Mouse (Mus musculus): ENCODE results near the gene Aen. TPM values are rescaled to one million over a fixed set of nuclear protein-coding genes. Genes with fewer than 3 reads are reported as not detected.

Aen gene
- polyA plus RNA-seq, 1 experiment from 2014 or later: 50.8 TPM

GRCm38 (mm10) chr7:78913649-78914544 lies 18.2 kb downstream of the Aen start:
- 50% methylated on average over 19 of the region's 19 CpGs for WGBS
- Histone ChIP-seq H3K9ac (ENCODE audit: low read depth, low read length) (peak overlapping the region; percentile 14; the same call in 1 of the 2 replicates), H3K4me1 (replicated peaks; ENCODE audit: control insufficient read depth, insufficient read depth, low read length) (peaks cover 17% of the 10 kb centered on the region), H3K9me3 (ENCODE audit: control insufficient read depth, low read length) (no peaks in the 10 kb centered on the region), H3K4me3 (ENCODE audit: low read depth, low read length) (peak overlapping the region; percentile 31), H3K36me3 (ENCODE audit: control insufficient read depth, insufficient read depth, low read length) (no peaks in the 10 kb centered on the region), H3K27ac (ENCODE audit: low read depth, low read length) (no peak overlapping the region), H3K27me3 (replicated peaks; ENCODE audit: control insufficient read depth, insufficient read depth, low read length) (no peaks in the 10 kb centered on the region), H3K4me2 (peak overlapping the region; percentile 61)
- DNase-seq (ENCODE audit: low spot score): peak; percentile 50
- ATAC-seq (replicated peaks; ENCODE audit: low FRiP score): peak; percentile 67

GRCm38 (mm10) chr7:78914545-78914845 lies 18.8 kb downstream of the Aen start:
- Histone ChIP-seq H3K9me3 (ENCODE audit: control insufficient read depth, low read length) (no peaks in the 10 kb centered on the region), H3K27ac (ENCODE audit: low read depth, low read length) (no peak overlapping the region), H3K4me2 (no peak overlapping the region), H3K4me1 (replicated peaks; ENCODE audit: control insufficient read depth, insufficient read depth, low read length) (peaks cover 17% of the 10 kb centered on the region), H3K36me3 (ENCODE audit: control insufficient read depth, insufficient read depth, low read length) (no peaks in the 10 kb centered on the region), H3K9ac (ENCODE audit: low read depth, low read length) (no peak overlapping the region), H3K4me3 (ENCODE audit: low read depth, low read length) (no peak overlapping the region), H3K27me3 (replicated peaks; ENCODE audit: control insufficient read depth, insufficient read depth, low read length) (no peaks in the 10 kb centered on the region)
- 69% methylated on average over 3 of the region's 3 CpGs for WGBS
- DNase-seq (ENCODE audit: low spot score) (no peak), ATAC-seq (replicated peaks; ENCODE audit: low FRiP score) (no peak)

DNA sequence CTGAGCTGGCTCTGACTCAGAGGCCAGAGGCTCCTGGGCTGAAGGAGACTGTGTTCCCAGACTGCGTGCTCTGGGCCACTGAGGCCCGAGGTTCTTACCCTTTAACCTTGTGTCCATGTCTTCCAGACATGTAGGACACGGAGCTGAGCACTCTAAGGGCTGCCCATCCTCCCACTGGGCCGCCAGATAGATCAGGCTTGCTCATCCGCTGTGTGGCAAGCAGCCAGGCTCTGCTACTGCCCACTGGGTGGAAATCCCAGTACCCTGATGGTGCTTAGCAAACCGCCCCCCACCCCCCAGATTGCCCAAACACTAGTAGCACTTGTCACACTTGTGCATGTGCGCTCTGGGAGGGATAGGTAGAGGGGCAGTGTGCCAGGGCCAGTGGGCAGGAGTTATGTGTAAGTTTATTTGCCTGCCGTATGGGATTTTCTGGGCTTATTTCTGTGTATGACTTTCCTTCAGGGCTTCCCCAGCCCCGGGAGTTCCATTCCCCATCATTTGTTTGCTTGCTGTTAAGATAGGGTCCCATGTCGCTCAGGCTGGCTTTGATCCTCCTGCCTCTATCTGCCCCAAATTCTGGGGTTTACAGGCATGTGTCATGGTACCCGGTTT lies 19.3 kb downstream of the Aen start:
- H3K27ac ChIP-seq (ENCODE audit: low read depth, low read length): no peak overlapping the region
- DNase-seq (ENCODE audit: low spot score): no peak
- H3K4me1 ChIP-seq (replicated peaks; ENCODE audit: control insufficient read depth, insufficient read depth, low read length): peaks cover 17% of the 10 kb centered on the region

GRCm38 (mm10) chr7:78918686-78919085 lies 23.0 kb downstream of the Aen start:
- 41% methylated on average over 4 of the region's 4 CpGs for WGBS
- no peak for ATAC-seq (replicated peaks; ENCODE audit: low FRiP score)
- H3K4me3 ChIP-seq (ENCODE audit: low read depth, low read length): no peak overlapping the region

More for the DNA sequence above, 19.3 kb downstream of the Aen start:
- H3K4me3 ChIP-seq (ENCODE audit: low read depth, low read length): no peak overlapping the region
- H3K9me3 ChIP-seq (ENCODE audit: control insufficient read depth, low read length): no peaks in the 10 kb centered on the region
- no peaks in the 10 kb centered on the region for H3K27me3 ChIP-seq (replicated peaks; ENCODE audit: control insufficient read depth, insufficient read depth, low read length)
- no peak for ATAC-seq (replicated peaks; ENCODE audit: low FRiP score)
- no peaks in the 10 kb centered on the region for H3K36me3 ChIP-seq (ENCODE audit: control insufficient read depth, insufficient read depth, low read length)
- no peak overlapping the region for H3K9ac ChIP-seq (ENCODE audit: low read depth, low read length)
- no peak overlapping the region for H3K4me2 ChIP-seq
- 78% methylated on average over 11 of the region's 11 CpGs for WGBS

GRCm38 (mm10) chr7:78922506-78922905 lies 26.9 kb downstream of the Aen start:
- Histone ChIP-seq H3K27ac (ENCODE audit: low read depth, low read length) (no peak overlapping the region), H3K4me3 (ENCODE audit: low read depth, low read length) (no peak overlapping the region), H3K4me2 (no peak overlapping the region), H3K27me3 (replicated peaks; ENCODE audit: control insufficient read depth, insufficient read depth, low read length) (no peaks in the 10 kb centered on the region), H3K9me3 (ENCODE audit: control insufficient read depth, low read length) (no peaks in the 10 kb centered on the region), H3K4me1 (replicated peaks; ENCODE audit: control insufficient read depth, insufficient read depth, low read length) (no peaks in the 10 kb centered on the region), H3K9ac (ENCODE audit: low read depth, low read length) (no peak overlapping the region), H3K36me3 (ENCODE audit: control insufficient read depth, insufficient read depth, low read length) (no peaks in the 10 kb centered on the region)
- WGBS: 68% methylated on average over 7 of the region's 7 CpGs
- peak; percentile 41; the same call in 1 of the 2 replicates for ATAC-seq (replicated peaks; ENCODE audit: low FRiP score)
- DNase-seq (ENCODE audit: low spot score): no peak

More at GRCm38 (mm10) chr7:78918686-78919085, 23.0 kb downstream of the Aen start:
- H3K4me1 ChIP-seq (replicated peaks; ENCODE audit: control insufficient read depth, insufficient read depth, low read length): 0 out of 2 replicates have a peak, but pooled peaks cover 5% of the 10 kb centered on the region
- H3K27me3 ChIP-seq (replicated peaks; ENCODE audit: control insufficient read depth, insufficient read depth, low read length): no peaks in the 10 kb centered on the region
- no peak overlapping the region for H3K4me2 ChIP-seq
- DNase-seq (ENCODE audit: low spot score): no peak
- H3K9me3 ChIP-seq (ENCODE audit: control insufficient read depth, low read length): no peaks in the 10 kb centered on the region
- H3K36me3 ChIP-seq (ENCODE audit: control insufficient read depth, insufficient read depth, low read length): no peaks in the 10 kb centered on the region
- no peak overlapping the region for H3K27ac ChIP-seq (ENCODE audit: low read depth, low read length)
- no peak overlapping the region for H3K9ac ChIP-seq (ENCODE audit: low read depth, low read length)

DNA sequence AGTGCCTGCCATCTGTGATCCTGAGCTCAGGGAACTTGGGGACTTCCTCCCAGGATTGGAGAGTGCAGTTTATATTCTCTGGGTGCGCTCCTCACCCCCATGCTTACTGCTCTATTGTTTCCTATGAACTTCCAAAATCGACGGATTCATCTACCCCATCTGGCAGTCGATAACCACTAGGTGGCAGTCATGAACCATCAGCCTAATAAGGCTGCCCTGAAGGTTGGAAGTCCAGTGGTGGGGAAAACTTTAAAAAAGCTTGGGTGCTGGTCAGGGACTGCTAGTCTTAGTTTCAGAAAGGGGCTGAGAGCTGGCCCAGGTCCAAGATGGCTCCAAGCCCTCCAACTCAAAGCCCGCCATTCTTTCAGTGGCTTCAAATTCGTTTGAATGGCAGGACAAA lies 28.6 kb downstream of the Aen start:
- ATAC-seq (replicated peaks; ENCODE audit: low FRiP score): no peak; the same call in 1 of the 2 replicates
- H3K9me3 ChIP-seq (ENCODE audit: control insufficient read depth, low read length): no peaks in the 10 kb centered on the region
- WGBS: 10% methylated on average over 6 of the region's 6 CpGs
- peak; percentile 44 for DNase-seq (ENCODE audit: low spot score)
- no peak overlapping the region for H3K27ac ChIP-seq (ENCODE audit: low read depth, low read length)
- no peaks in the 10 kb centered on the region for H3K36me3 ChIP-seq (ENCODE audit: control insufficient read depth, insufficient read depth, low read length)
- no peaks in the 10 kb centered on the region for H3K27me3 ChIP-seq (replicated peaks; ENCODE audit: control insufficient read depth, insufficient read depth, low read length)
- H3K4me1 ChIP-seq (replicated peaks; ENCODE audit: control insufficient read depth, insufficient read depth, low read length): no peaks in the 10 kb centered on the region
- no peak overlapping the region for H3K4me2 ChIP-seq
- no peak overlapping the region for H3K4me3 ChIP-seq (ENCODE audit: low read depth, low read length)
- no peak overlapping the region for H3K9ac ChIP-seq (ENCODE audit: low read depth, low read length)

GRCm38 (mm10) chr7:78924796-78925195 lies 29.1 kb downstream of the Aen start:
- no peak for ATAC-seq (replicated peaks; ENCODE audit: low FRiP score)

GRCm38 (mm10) chr7:78925680-78926079 lies 30.0 kb downstream of the Aen start:
- Histone ChIP-seq H3K4me3 (ENCODE audit: low read depth, low read length) (no peak overlapping the region), H3K27me3 (replicated peaks; ENCODE audit: control insufficient read depth, insufficient read depth, low read length) (no peaks in the 10 kb centered on the region), H3K4me1 (replicated peaks; ENCODE audit: control insufficient read depth, insufficient read depth, low read length) (no peaks in the 10 kb centered on the region), H3K27ac (ENCODE audit: low read depth, low read length) (no peak overlapping the region), H3K9me3 (ENCODE audit: control insufficient read depth, low read length) (no peaks in the 10 kb centered on the region), H3K36me3 (ENCODE audit: control insufficient read depth, insufficient read depth, low read length) (no peaks in the 10 kb centered on the region), H3K4me2 (no peak overlapping the region), H3K9ac (ENCODE audit: low read depth, low read length) (no peak overlapping the region)
- ATAC-seq (replicated peaks; ENCODE audit: low FRiP score) (no peak), DNase-seq (ENCODE audit: low spot score) (no peak)
- WGBS: 76% methylated on average over 7 of the region's 7 CpGs

More at GRCm38 (mm10) chr7:78924796-78925195, 29.1 kb downstream of the Aen start:
- Histone ChIP-seq H3K4me3 (ENCODE audit: low read depth, low read length) (no peak overlapping the region), H3K4me2 (no peak overlapping the region), H3K36me3 (ENCODE audit: control insufficient read depth, insufficient read depth, low read length) (no peaks in the 10 kb centered on the region), H3K9me3 (ENCODE audit: control insufficient read depth, low read length) (no peaks in the 10 kb centered on the region), H3K9ac (ENCODE audit: low read depth, low read length) (no peak overlapping the region), H3K4me1 (replicated peaks; ENCODE audit: control insufficient read depth, insufficient read depth, low read length) (no peaks in the 10 kb centered on the region), H3K27ac (ENCODE audit: low read depth, low read length) (no peak overlapping the region), H3K27me3 (replicated peaks; ENCODE audit: control insufficient read depth, insufficient read depth, low read length) (no peaks in the 10 kb centered on the region)
- no peak for DNase-seq (ENCODE audit: low spot score)
- 68% methylated on average over 7 of the region's 7 CpGs for WGBS
